Mouse (Mus musculus): ENCODE results near the gene Fam189a1. TPM values are rescaled to one million over a fixed set of nuclear protein-coding genes. Genes with fewer than 3 reads are reported as not detected.

Fam189a1 gene
- polyA plus RNA-seq, 1 experiment from 2014 or later: 0.66 TPM

DNA sequence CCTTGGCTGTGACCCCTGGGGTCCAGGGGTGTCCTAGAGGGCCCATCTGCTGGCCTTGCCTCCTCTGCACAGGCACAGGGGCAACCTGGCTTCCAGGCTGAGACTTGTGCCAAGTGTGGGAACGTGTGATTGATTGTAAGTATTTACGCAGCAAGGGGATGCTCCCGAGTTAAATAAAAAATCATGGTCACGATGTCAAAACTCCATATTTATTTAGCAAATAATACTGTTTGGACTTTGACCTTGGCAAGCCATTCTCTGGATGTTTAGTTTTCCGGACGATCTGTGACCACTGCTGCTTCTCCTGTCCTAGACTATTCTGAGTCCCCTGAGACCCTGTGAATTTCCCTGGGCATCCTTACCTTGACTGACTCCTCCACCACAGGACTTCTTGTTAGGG, 402.7 kb downstream of the Fam189a1 start:
- no peak for TF ChIP-seq CTCF (IDR thresholded peaks at IDR 0.05; ENCODE audit: low read depth)
- Histone ChIP-seq H3K36me3 (ENCODE audit: control insufficient read depth, insufficient read depth) (no peaks in the 10 kb centered on the region), H3K4me1 (replicated peaks; ENCODE audit: control insufficient read depth, insufficient read depth, low read length) (no peaks in the 10 kb centered on the region), H3K27ac (ENCODE audit: low read depth, low read length) (no peak overlapping the region), H3K4me3 (ENCODE audit: low read depth, low read length) (no peak overlapping the region), H3K9ac (ENCODE audit: low read depth, low read length) (no peak overlapping the region), H3K9me3 (ENCODE audit: control insufficient read depth) (no peaks in the 10 kb centered on the region), H3K4me2 (replicated peaks; ENCODE audit: low read depth) (no peak overlapping the region), H3K27me3 (replicated peaks; ENCODE audit: control insufficient read depth, insufficient read depth, low read length) (no peaks in the 10 kb centered on the region)
- 25% methylated on average over 6 of the region's 6 CpGs for WGBS
- ATAC-seq: no peak

DNA sequence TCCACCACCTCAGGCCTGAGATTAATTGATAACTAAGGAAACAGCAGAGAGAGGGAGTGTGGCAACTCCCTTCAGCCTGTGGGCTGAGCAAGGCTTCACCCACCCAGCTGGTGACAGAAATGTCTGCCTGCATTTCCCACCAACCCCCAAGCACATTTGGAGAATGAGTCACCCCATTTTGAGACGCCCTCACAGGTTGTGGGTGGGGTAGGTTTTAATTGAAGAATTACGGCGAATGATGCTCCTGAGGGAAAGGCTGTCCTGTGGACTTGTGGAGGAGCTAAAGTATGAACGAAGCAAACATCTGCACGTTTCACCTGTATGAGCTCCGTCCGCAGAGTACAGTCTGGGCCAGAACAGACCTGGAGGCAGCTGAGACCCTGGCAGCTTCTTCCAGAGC, 404.2 kb downstream of the Fam189a1 start:
- no peaks in the 10 kb centered on the region for H3K9me3 ChIP-seq (ENCODE audit: control insufficient read depth)
- WGBS: 91% methylated on average over 7 of the region's 7 CpGs

DNA sequence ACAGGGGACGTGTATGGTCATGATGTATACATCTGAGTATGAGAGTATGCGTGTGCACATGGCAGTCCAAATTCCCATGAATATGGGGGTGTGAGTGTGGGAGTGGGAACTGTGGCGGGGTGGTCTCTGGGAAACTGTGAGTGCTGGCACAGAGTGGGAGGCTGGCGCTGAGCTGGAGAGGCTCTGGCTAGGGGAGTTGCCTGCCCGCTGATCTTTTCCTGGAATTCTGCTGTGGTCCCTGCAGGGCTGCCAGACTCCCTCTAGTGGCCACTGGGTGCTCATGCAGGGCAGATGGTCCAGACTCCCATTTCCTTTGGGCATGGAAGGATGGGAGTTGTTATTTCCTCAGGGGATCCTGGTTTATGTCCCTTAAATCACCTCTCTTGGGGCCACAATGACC, 404.9 kb downstream of the Fam189a1 start:
- 0 out of 2 replicates have a peak, but pooled peaks have one; percentile 44 for ATAC-seq
- no peak overlapping the region for H3K4me2 ChIP-seq (replicated peaks; ENCODE audit: low read depth)
- 25% methylated on average over 5 of the region's 5 CpGs for WGBS
- TF ChIP-seq CTCF (IDR thresholded peaks at IDR 0.05; ENCODE audit: low read depth): peak; percentile 95
- H3K27me3 ChIP-seq (replicated peaks; ENCODE audit: control insufficient read depth, insufficient read depth, low read length): no peaks in the 10 kb centered on the region
- H3K9me3 ChIP-seq (ENCODE audit: control insufficient read depth): no peaks in the 10 kb centered on the region
- no peaks in the 10 kb centered on the region for H3K36me3 ChIP-seq (ENCODE audit: control insufficient read depth, insufficient read depth)
- H3K4me3 ChIP-seq (ENCODE audit: low read depth, low read length): no peak overlapping the region
- no peak overlapping the region for H3K9ac ChIP-seq (ENCODE audit: low read depth, low read length)
- H3K4me1 ChIP-seq (replicated peaks; ENCODE audit: control insufficient read depth, insufficient read depth, low read length): no peaks in the 10 kb centered on the region
- H3K27ac ChIP-seq (ENCODE audit: low read depth, low read length): no peak overlapping the region

More for the DNA sequence above, 404.2 kb downstream of the Fam189a1 start:
- Histone ChIP-seq H3K9ac (ENCODE audit: low read depth, low read length) (no peak overlapping the region), H3K36me3 (ENCODE audit: control insufficient read depth, insufficient read depth) (no peaks in the 10 kb centered on the region), H3K4me3 (ENCODE audit: low read depth, low read length) (no peak overlapping the region), H3K27ac (ENCODE audit: low read depth, low read length) (no peak overlapping the region), H3K27me3 (replicated peaks; ENCODE audit: control insufficient read depth, insufficient read depth, low read length) (no peaks in the 10 kb centered on the region), H3K4me1 (replicated peaks; ENCODE audit: control insufficient read depth, insufficient read depth, low read length) (no peaks in the 10 kb centered on the region), H3K4me2 (replicated peaks; ENCODE audit: low read depth) (no peak overlapping the region)
- TF ChIP-seq CTCF (IDR thresholded peaks at IDR 0.05; ENCODE audit: low read depth): no peak
- no peak for ATAC-seq

DNA sequence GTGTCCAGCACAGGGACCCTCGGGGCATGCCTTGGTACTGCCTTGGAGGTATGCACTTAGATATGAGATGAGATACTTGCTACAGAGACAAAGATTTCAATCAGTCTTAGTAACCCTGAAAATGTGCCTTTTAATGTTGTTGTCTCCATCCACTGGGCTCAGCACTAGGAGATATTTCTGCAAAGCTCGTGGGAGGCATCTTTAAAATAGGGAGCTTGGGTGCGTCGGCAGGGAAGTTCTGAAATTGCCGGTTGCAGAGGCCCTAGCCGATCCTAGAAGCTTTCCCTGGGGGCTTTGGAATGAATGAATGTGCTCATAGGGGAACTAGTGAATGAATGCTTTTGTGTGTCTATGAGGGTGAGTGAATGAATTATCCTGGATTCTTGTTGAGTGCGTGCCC, 412.8 kb downstream of the Fam189a1 start:
- no peaks in the 10 kb centered on the region for H3K27me3 ChIP-seq (replicated peaks; ENCODE audit: control insufficient read depth, insufficient read depth, low read length)
- no peak overlapping the region for H3K4me2 ChIP-seq (replicated peaks; ENCODE audit: low read depth)
- no peaks in the 10 kb centered on the region for H3K36me3 ChIP-seq (ENCODE audit: control insufficient read depth, insufficient read depth)
- no peak overlapping the region for H3K27ac ChIP-seq (ENCODE audit: low read depth, low read length)
- TF ChIP-seq CTCF (IDR thresholded peaks at IDR 0.05; ENCODE audit: low read depth): no peak
- H3K9ac ChIP-seq (ENCODE audit: low read depth, low read length): no peak overlapping the region
- H3K4me3 ChIP-seq (ENCODE audit: low read depth, low read length): no peak overlapping the region
- no peaks in the 10 kb centered on the region for H3K9me3 ChIP-seq (ENCODE audit: control insufficient read depth)
- no peaks in the 10 kb centered on the region for H3K4me1 ChIP-seq (replicated peaks; ENCODE audit: control insufficient read depth, insufficient read depth, low read length)
- no peak for ATAC-seq
- 89% methylated on average over 7 of the region's 7 CpGs for WGBS

DNA sequence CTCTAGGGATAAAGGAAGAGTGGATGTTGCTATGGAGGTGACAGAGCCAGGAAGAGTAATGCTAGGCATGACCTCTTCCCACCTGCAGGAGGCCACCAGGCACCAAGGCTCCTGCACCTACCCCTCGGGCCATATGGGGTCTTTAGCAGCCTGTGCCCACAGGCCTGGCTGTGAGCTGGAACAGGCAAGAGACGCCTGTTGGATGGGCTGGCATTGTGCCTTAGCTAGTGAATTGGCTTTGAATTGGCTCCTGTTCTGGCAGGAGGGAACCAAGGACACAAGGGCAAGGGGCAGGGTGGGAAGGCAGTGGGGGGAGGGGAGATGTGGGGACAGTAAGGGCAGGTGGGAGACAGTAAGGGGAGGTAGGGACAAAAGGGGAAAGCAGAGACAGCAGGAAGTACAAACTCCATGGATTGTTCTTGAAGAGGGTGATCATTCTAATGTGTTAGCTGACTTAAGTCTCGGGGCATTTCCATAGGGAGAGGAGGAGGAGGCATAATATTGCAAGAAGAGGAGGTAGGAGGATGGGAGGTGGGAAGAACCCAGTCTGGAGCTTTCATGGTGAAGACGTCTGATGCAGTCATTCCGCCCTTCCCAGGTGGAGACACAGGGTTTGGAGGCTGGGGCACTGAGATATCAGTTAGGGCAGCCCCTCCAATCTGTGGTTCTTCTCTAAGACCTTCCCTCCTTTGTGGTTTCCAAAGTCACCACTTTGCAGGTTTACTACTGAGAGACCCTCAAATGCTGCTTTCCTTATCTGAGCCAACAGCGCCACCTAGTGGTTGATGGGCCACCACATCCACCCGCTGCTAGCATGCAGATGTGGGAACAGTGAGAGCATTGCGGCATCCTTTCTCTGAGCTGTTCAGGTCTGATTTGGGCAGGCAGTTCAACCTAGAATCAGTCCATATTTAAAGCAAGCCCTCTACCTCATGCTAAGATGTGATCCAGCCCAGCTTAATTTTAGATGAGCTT, 414.8 kb downstream of the Fam189a1 start:
- no peak overlapping the region for H3K9ac ChIP-seq (ENCODE audit: low read depth, low read length)
- H3K4me1 ChIP-seq (replicated peaks; ENCODE audit: control insufficient read depth, insufficient read depth, low read length): no peaks in the 10 kb centered on the region
- no peak overlapping the region for H3K4me3 ChIP-seq (ENCODE audit: low read depth, low read length)
- ATAC-seq: no peak
- H3K4me2 ChIP-seq (replicated peaks; ENCODE audit: low read depth): no peak overlapping the region
- peak; percentile 94 for TF ChIP-seq CTCF (IDR thresholded peaks at IDR 0.05; ENCODE audit: low read depth)
- no peak overlapping the region for H3K27ac ChIP-seq (ENCODE audit: low read depth, low read length)
- no peaks in the 10 kb centered on the region for H3K9me3 ChIP-seq (ENCODE audit: control insufficient read depth)
- WGBS: 29% methylated on average over 8 of the region's 8 CpGs
- H3K27me3 ChIP-seq (replicated peaks; ENCODE audit: control insufficient read depth, insufficient read depth, low read length): no peaks in the 10 kb centered on the region
- H3K36me3 ChIP-seq (ENCODE audit: control insufficient read depth, insufficient read depth): no peaks in the 10 kb centered on the region

DNA sequence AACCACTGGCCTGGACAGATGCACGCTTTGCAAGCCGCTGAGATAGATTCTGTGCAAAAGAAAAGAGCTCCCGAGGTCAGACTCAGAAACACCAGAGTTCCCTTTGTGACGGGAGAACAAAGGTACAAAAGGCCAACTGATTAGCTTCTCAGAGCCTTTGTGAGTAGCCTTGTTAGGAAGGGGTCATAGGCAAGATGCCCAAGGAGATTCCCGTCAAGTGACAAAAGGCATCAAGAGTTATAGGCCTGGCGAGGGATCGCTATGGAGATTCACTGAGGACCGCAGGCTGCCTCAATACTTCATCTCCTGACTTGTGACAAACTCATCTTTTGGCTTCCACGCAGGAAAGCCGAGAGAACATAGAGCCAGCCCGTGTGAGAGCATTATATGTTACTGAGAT, 417.2 kb downstream of the Fam189a1 start:
- no peak for TF ChIP-seq CTCF (IDR thresholded peaks at IDR 0.05; ENCODE audit: low read depth)
- no peak for ATAC-seq
- H3K9me3 ChIP-seq (ENCODE audit: control insufficient read depth): no peaks in the 10 kb centered on the region
- WGBS: 69% methylated on average over 11 of the region's 11 CpGs
- H3K27ac ChIP-seq (ENCODE audit: low read depth, low read length): no peak overlapping the region
- H3K9ac ChIP-seq (ENCODE audit: low read depth, low read length): no peak overlapping the region
- H3K4me1 ChIP-seq (replicated peaks; ENCODE audit: control insufficient read depth, insufficient read depth, low read length): no peaks in the 10 kb centered on the region
- H3K4me3 ChIP-seq (ENCODE audit: low read depth, low read length): no peak overlapping the region
- H3K4me2 ChIP-seq (replicated peaks; ENCODE audit: low read depth): no peak overlapping the region
- H3K36me3 ChIP-seq (ENCODE audit: control insufficient read depth, insufficient read depth): no peaks in the 10 kb centered on the region
- H3K27me3 ChIP-seq (replicated peaks; ENCODE audit: control insufficient read depth, insufficient read depth, low read length): no peaks in the 10 kb centered on the region
